Mouse (Mus musculus) effector memory CD4-positive, alpha-beta T cell, adult 7 months (primary cell): ENCODE measurements around the gene 4930474N05Rik. TPM values are rescaled to one million over a fixed set of nuclear protein-coding genes. Genes with fewer than 3 reads are reported as not detected.

ENCODE experiments used
- polyA plus RNA-seq: library from polyadenylated mRNA; unstranded; fragments of 100-300 nt; shearing (Covaris generic); gene quantifications from one replicate; pipeline ENCODE4 v1.2.1, GENCODE M21; 2017

The 4930474N05Rik gene
- polyA plus RNA-seq: not detected

GRCm38 (mm10) chr14:36094617-36095016 is at the start of gene 4930474N05Rik:
Gene 4930474N05Rik (plus strand): TSS chr14:36094917.

